Mouse (Mus musculus) embryonic fibroblast, embryonic 13.5 days (primary cell): ENCODE results near the gene Cpd.

Source experiments
- CTCF ChIP-seq: IDR thresholded peaks from 2 replicates; pipeline ENCODE4 v1.5.1; 2011; ENCODE audit warnings: mild to moderate bottlenecking, control low read depth, low read length, moderate library complexity, borderline replicate concordance; ENCODE audit not compliant: insufficient read depth
- POLR2A ChIP-seq: IDR thresholded peaks from 2 replicates; pipeline ENCODE4 v1.6.1; 2011; ENCODE audit warnings: low read depth, mild to moderate bottlenecking, control low read depth, low read length, moderate library complexity

GRCm38 (mm10) chr11:76851512-76851911 is 4.7 kb upstream of the Cpd start:
- TF ChIP-seq CTCF: no peak
- no peak for TF ChIP-seq POLR2A
